Mouse (Mus musculus) urinary bladder, postnatal 14 days (tissue): Measurements from ENCODE around the gene Slc36a2.

ENCODE experiments used
- DNase-seq: peaks from one replicate; pipeline ENCODE4 v3.0.0; 2021; ENCODE audit warnings: low spot score

The Slc36a2 gene

DNA sequence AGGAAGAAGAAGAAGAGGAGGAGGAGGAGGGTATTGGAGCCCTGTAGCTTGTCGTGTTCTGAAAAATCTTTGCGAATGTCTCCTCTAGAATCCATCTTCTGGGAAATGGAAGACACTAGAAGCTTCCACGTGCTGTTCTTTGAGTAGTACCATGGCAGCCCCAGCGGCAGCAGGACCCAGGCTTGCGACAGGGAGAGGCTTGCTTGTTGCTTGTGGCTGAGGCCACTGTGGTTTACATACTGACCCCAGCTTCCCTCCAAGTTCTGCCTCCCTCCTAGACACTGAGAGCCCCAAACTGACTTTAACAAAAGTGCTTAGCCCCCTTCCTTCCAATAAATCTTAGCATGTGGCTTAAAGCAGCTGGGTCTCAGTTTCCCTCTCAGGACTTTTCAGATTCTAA is 631 bp downstream of the Slc36a2 start:
- DNase-seq = no peak

DNA sequence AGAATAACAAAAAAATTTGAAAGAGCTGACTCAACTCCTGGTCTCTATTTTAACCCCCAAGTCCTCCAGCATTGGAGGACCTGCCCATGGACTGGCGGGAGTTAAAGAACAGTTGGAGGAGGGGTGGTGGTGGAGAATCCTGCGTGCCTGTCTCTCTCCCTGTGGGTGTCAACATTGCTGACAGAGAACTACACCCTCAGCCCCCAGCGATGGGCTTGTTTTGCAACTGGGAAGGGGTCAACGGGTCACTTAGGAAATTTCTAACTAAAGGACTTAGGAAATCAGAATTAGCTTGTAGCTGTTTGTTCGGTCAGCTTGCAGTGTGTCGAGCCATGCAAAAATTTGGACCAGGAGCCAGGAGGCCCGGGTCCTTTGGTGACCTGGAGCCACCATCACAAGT is 1.8 kb downstream of the Slc36a2 start:
- DNase-seq = no peak

DNA sequence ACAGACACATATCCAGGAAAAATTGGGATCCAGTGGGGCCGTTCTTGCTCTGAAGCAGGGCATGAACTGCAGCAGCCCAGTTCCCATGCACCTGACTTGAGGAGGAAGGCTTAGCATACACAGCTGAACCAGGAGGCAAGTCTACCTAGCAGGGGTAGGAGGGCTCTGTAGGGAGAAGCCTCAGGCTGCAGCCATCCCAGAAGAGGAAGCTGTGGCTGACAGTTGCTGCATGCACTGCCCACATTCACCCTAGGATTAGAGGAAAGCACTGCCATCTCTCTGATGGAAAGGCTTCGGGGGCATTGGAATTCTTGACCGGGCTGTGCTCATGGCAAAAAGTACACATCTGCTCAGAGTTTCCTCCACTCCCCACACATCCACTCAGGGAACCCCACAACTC is 5.0 kb downstream of the Slc36a2 start:
- no peak for DNase-seq

DNA sequence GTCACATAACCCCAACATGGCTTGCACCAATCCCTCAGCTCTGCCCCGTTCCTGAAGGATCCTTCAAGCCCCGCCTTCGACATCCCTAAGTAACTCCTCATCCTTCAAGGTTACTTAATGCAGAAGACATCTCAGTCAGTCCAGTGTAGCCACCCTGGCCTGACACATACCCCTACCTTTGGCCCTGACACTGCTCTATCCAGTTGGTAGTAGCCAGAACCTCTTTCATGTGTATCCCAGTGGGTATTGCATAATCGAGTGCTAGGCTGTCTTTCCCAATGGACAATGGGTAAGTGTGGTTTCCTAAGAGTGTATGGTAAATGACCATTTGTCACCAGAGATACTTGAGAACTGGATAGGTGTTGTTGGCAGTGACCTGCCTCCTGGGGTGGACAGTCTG is 6.0 kb downstream of the Slc36a2 start:
- no peak for DNase-seq

DNA sequence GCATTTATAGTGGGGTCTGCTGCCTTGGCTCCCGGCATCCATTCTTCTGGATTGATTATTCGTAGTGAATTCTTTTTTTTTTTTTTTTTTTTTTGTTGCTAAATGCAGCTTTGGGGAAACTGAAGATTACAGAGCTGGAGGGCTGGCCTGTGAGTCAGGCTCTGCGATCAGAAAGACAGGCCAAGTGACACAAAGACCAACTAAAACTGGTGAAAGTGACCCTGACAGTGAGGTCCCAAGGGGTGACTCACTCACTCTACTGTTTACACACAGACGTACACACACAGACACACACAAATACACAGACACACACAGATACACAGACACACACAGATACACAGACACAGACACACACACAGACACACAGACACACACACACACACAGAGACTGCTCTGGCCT is 14.4 kb downstream of the Slc36a2 start:
- DNase-seq = no peak

DNA sequence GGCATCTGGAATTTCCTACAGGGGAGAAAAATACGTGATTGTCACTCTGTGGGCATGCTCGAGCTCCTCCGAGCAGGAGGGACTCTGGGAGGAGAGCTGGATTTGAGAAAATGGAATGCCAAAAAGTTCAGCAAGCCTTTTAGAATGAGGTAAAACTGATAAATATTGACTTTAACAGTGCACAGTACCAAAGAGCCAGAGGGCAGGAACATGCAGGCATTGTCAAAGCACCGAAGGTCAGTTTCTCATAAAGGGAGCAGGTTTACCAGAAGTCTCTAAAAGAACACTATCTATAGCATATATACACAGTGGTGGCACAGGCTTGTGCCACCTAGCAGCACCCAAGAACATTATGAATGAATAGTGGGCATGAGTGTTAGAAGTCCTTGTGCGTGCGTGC is 16.0 kb downstream of the Slc36a2 start:
- no peak for DNase-seq

DNA sequence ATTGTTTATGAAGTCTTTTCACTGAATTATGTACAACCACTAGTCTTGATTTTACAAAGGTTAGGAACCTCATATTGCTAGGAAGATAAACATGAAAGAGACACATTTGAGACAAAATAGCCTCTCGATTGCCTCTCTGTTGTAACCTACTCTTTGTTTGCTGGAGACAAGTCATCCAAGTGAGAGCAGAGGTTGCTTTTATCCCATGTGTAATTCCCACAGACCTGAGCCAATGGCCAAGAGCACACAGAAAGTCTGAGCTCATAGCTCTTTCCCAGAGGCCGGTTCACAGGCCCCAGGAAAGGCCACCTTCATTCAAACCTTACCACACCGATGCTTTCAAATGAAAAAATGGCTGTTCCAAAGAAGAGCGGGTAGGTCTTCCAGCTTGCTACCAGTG is 16.4 kb downstream of the Slc36a2 start:
- DNase-seq = no peak

DNA sequence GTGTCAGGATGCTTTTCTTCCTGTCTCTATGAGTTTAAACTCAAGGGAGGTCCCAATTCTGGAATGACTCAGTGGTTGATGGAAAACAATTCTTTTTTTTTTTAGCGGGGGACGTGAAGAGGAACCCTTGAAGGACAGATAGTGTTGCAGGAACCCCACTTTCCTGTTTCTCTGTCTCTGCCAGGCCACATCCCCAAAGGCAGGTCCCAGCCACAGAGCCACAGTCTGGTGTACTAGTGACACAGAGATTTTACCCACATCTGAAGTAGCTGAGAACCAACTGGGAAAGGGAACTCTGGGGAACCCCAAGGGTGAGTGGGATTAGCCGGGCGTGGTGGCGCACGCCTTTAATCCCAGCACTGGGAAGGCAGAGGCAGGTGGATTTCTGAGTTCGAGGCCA is 19.1 kb downstream of the Slc36a2 start:
- no peak for DNase-seq

DNA sequence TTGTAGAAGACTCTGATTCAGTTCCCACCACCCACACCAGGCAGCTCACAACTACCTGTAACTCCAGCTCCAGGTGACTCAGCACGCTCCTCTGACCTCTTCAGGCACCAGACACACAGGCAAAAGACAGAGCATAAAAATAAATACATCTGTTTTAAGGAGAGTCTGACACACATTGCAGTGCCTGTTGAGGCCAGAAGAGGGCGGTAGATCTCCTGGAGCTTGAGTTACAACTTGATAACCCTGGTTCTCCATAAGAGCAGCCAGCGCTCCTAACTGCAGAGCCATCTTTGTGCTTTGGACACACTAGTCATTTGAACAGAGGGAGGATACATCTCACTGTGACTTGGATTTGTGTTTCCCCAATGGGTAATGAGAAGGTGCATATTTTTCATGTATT is 20.2 kb downstream of the Slc36a2 start:
- DNase-seq = peak; percentile 25

DNA sequence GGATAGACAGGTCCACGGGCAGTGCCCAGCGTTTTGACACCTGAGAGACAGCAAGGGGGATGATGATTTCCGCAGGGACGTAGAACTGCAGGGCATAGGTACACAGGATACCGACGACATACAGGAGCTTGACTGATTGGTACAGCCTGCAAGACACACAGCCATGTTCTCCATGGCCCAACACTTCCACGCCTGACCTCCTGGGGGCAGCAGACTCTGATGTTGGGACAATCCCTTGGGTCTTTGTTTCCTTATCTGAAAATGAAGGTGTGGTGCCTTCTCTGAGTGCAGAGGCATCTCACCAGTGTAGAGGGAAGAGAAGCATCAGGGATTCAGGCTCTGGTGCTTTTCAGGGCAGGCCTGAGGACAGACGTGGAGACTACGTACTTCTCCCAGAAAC is 22.2 kb downstream of the Slc36a2 start:
- peak; percentile 47 for DNase-seq

DNA sequence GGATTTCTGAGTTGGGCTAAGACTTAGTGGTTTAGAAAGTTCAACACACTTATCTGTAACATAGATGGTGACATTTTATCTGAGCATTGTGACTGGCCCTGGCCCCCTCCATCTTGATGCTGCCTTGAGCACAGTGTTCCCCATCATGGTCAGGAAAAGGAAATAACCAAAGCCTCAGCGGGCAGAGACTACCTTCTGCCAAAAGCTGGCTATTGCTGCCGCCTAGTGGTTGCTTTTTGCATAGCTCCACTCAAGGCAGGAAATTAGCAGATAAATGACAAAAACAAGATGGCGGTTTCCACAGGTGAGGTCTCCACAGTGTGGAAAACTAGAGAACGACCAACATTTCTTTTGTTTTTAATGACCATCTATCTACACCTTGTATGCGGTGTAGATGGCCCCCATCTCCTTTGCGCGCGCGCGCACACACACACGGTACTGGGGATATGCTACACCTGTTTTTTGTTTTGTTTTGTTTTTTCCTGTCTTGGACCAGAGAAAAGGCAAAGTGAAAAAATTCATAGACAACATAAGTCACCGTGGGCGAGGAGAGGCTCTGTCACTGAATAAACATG is 26.0 kb downstream of the Slc36a2 start:
- DNase-seq = peak; percentile 88

DNA sequence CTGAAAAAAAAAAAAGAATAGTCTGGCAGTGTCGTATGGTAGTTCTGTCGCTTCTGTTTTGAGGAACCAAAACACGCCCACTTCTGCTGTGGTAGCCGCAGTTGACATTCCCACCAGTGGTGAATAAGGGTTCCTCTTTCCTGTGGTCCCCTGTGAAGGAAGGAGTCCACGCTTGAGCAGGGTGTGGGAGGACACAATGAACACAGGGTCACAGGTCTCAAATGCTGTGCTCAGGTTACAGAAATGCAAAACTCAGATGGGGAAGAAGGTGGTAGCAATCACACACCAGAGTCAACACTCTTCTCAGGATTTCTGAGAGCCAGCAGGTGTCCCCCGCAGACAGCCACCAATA is 29.8 kb downstream of the Slc36a2 start:
- DNase-seq = no peak

DNA sequence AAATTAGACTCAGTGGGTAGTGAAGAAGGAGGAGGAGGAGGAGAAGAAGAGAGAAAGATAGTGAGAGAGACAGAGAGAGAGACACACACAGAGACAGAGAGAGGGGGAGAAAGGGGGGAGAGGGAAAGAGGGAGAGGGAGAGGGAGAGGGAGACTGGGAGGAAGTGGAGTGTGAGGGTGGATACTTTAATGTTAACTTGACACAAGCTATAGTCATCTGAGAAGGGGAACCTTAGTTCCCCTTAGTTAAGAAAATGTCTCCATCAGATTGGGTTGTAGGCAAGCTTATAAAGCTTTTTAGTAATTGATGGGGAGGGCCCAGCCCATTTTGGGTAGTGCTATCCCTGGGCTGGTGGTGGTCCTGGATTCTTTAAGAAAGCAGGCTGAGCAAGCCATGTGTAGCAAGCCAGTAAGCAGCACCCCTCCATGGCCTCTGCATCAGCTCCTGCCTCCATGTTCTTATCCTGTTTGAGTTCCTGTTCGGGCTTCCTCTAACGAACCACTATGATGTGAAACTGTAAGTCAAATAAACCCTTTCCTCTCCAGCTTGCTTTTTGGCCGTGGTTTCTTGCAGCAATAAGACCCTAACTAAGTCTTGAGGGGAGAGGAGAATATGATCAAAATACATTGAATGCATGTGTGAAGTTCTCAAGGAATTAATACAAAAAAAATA is 30.3 kb downstream of the Slc36a2 start:
- DNase-seq = no peak

DNA sequence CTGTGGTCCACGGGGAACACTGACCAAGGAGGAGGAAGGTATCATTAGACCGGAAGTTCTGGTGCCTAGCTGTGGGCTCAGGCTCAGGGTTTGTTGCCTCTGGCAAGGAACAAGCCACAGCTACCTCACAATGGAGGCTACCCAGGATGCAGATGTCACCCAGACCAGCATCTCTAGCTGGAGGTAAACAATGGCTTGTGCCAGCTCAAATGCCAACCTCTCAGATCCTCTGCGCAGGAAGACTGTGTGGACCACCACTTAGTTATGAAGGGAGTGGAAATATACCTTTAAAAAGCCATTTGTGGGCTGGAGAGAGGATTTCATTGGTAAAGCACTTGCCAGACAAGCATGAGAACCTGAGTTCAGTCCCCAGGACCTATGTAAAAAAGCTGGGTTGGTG is 33.3 kb downstream of the Slc36a2 start, which contains the start of gene Slc36a3:
Slc36a3 (minus strand) TSS at position 101 of the 400 bp plus-strand sequence.
- no peak for DNase-seq

DNA sequence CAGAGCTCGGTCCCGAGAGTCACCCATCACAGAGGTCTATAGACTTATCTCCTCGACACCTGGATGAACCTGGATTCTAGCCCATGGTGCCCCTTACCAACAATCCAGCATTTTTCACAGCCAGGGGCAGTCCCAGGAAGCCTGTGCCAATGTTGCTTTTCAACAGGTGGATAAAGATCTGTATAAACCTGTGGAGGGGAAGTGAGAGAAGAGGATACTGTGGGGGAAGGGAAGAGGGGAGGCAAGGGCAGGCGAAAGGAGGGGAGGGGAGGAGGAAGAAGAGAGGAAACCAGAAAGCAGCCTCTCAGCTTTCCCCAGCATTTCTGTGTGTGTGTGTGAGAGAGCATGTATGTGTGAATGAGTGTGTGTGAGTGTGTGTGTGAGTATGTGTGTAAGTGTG is 36.4 kb downstream of the Slc36a2 start:
- no peak for DNase-seq

DNA sequence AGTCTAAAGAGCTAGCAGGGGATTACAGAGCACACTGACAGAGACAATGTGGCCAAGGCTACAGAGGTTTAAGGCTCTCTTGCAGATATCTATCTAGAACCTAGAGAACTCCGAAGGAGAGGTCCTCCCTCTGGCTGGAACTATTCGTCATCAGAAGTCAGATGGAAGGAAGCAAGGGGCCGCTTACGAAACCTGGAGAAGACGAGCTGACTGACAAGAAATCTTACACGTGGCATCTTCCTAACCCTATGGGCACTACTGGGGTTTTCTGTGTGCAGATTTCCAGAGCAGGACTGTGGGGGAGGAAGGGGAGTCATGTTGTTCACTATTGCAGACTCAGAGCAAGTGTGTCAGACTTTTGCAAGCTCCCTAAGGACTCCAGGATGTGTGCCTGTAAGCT is 37.5 kb downstream of the Slc36a2 start:
- DNase-seq = no peak

DNA sequence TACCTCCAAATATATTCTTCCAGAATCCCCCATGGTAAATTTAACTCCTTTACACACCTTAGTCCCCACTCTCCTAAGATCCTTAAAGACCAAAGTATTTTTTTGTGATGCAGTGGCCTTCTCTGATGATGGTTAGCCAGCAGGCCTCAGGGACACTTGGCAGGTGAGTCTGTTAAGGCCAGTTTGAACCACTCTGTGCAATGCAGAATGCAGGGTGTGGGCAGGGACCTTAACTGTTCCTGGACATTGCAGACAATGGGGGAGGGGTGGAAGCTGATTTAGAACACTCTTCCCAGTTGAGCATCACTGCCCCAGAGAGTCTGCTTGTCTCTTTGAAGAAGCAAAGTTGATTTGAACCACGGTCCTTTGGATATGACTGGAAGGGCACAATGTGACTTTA is 38.0 kb downstream of the Slc36a2 start:
- DNase-seq = no peak

DNA sequence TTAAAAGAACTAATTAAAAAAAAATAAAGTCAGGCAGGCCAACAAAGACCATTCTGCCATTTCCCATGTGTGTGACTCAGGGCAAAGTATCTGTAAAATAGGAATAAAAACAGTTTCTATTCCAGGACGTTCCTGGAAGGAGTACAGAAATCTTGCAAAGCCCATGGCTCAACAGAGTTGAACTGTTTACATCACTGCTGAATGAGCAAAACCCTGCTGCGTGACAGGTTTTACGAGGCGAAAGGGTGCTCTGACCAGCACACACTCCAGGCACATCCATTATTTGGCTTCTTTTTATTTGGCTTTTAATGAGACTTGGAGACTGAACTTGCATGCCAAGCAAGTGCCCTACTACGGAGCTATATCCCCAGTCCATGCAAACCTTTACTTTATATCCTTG is 40.9 kb downstream of the Slc36a2 start:
- DNase-seq = no peak

DNA sequence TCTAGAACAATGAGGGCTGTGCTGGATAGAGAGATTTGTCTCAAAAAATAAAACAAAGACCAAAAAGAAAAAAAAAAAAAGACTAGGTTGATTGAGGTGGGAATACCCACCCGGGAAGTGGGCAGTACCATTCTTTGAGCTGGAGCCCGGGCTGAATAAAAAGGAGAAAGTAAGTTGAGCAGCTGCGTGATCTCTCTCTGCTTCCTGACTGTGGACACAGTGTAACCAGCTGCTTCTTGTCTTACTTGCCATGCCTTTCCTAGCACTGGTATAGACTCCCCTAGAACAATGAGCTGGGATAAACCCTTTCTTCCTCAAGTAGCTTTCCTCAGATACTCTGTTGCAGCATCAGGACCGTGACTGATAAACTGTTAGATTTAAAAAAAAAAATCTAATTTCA is 43.4 kb downstream of the Slc36a2 start:
- DNase-seq = no peak

DNA sequence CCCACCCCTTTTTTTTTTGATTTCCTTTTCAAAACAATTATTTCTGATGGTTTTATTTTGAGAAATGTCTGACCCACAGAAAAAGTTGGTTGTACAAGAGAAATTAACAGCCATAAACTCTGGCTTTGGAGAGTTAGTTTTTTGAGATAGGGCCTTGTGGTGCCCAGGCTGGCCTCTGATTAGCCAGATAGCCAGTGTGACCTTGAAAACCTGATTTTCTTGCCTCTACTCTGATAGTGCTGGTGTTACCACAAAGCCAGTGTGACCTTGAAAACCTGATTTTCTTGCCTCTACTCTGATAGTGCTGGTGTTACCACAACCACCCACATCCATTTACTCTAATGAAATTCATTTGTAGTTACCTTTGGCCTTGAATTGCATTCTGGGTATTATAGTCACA is 47.2 kb downstream of the Slc36a2 start:
- no peak for DNase-seq

DNA sequence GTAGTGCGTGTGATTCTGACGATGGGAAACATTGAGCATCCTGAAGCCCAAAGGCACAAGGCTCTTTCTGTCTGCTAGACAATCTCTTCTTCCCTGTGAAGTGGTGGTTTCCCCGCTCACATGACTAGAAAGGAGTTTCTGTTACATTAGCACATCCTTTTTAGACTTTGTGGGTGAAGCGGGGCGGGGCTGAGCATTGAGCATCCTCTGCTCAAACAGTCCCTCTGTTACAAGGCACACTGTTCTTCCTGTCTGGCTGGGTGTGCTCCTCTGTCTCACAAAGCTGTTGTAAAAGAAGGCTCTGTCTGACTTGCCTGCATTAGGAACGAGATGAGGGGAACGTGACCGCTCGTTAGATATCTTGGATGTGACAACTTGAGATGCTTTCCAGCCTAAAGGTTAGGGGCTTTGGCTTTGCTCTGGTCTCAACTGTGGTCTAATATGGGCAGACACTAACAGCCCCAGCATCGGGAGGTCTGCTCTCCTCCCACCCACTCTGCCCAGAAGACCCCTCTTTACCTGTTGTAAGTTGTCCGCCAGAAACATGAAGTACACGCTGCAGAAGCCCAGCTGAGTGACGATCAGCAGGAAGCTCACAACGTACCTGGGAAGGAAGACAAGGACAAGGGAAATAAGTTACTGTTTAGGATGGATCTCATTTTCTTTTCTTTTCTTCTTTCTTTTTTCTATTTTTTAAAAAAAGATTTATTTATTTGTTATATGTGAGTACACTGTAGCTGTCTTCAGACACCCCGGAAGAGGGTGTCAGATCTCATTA is 47.9 kb downstream of the Slc36a2 start:
- DNase-seq = no peak

DNA sequence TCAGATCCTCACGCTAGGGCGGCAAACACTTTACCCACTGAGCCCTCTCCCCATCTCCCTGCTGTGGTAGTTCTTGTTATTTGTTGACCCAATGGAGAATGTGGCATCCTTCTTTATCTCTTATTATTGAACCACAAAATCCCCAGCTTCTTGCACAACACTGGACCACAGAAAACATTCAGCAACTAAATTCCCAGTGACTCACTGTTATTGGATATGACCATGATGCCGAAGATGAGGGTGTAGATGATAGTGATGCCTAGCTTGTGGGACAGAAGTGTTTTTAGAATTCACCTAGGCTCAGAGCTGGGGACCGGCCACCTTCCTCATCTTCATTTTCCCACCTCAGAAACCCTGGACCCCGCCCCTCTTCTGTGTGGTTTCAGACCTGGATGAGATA is 50.0 kb downstream of the Slc36a2 start:
- no peak for DNase-seq

DNA sequence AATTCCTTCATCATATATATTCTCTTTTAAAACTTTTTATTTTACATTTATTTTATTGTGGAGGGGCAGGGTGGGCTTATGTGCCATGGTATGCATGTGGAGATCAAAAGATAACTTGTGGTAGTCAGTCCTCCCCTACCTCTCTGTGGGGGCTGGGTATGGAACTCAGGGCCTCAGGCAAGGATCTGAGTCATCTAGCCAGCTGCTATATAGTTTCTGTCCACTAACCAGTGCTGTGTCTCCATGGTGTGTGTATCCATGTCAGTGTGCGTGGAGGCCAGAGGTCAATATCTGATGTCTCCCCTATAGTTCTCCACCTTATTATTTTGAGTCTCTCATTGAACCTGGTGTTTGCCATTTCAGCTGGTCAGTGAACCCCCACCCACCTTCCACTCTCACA is 50.5 kb downstream of the Slc36a2 start:
- DNase-seq = no peak

DNA sequence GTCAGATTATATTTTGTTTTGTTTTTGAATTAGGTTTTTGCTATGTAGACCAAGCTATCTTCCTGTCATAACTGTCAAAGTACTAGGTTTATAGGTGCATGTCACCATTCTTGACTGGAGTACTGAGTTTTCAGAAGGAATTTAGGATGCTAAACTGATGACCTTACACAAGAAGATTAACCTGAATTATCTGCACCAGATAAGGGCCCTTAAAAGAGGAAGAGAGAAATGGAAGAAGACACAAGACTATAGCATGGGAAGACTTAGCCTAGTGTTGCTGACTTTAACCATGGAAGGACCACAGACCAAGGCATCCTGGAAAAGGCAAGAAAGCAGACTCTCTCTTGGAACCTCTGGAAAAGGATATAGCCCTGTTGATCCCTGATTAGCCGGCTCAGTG is 51.7 kb downstream of the Slc36a2 start:
- no peak for DNase-seq
